Mouse (Mus musculus) CH12.LX (cell line): ENCODE results near the gene Dmd. TPM values are rescaled to one million over a fixed set of nuclear protein-coding genes. Genes with fewer than 3 reads are reported as not detected.

Experiments
- DNase-seq: peaks from one replicate; pipeline ENCODE4 v3.0.0-alpha.2; 2013; ENCODE audit errors: extremely low read depth
- H3K27ac ChIP-seq: 2 replicates; pipeline ENCODE4 v1.5.1; 2012; ENCODE audit warnings: low read depth, mild to moderate bottlenecking, control low read depth, moderate library complexity; ENCODE audit not compliant: insufficient read depth
- H3K27me3 ChIP-seq: replicated peaks from 2 replicates; pipeline ENCODE3; 2012; ENCODE audit warnings: inconsistent platforms
- H3K36me3 ChIP-seq, 2 experiments: replicated peaks in 1 of 2; 2 replicates each; pipeline versions ENCODE3 to v1.6.1; 2012; ENCODE audit warnings: inconsistent platforms in 1 of 2, low read length in 1 of 2, mild to moderate bottlenecking in 1 of 2, mixed read lengths in 1 of 2, moderate library complexity in 1 of 2; ENCODE audit not compliant: control insufficient read depth in 1 of 2, insufficient read depth in 1 of 2
- H3K4me1 ChIP-seq, 2 experiments: 2 replicates each; pipeline ENCODE4 v1.6.1; 2012; ENCODE audit warnings: inconsistent platforms in 1 of 2, moderate library complexity in 1 of 2; ENCODE audit not compliant: insufficient read depth in 2 of 2, control insufficient read depth in 1 of 2
- H3K4me2 ChIP-seq: 2 replicates; pipeline ENCODE4 v1.6.1; 2012; ENCODE audit warnings: low read depth, mild to moderate bottlenecking, control low read depth; ENCODE audit not compliant: poor library complexity, insufficient read depth, severe bottlenecking
- H3K4me3 ChIP-seq, 3 experiments: fragments of 150-350 bp in 1 of 3; sonication (generic) in 1 of 3; replicated peaks in 1 of 3; 2 replicates each; pipeline versions ENCODE3 to v1.5.1; 2011 to 2012; ENCODE audit warnings: low read depth in 2 of 3, low read length in 2 of 3, mild to moderate bottlenecking in 2 of 3, moderate library complexity in 2 of 3, control low read depth in 1 of 3, improper control_type of control experiment in 1 of 3, inconsistent platforms in 1 of 3, mixed read lengths in 1 of 3; ENCODE audit not compliant: poor library complexity in 1 of 3
- H3K79me2 ChIP-seq: replicated peaks from 2 replicates; pipeline ENCODE4 v1.6.1; 2012; ENCODE audit warnings: mild to moderate bottlenecking, moderate library complexity; ENCODE audit not compliant: control insufficient read depth, poor library complexity, insufficient read depth, severe bottlenecking; ENCODE audit errors: extremely low read depth
- H3K9ac ChIP-seq: 2 replicates; pipeline ENCODE4 v1.6.1; 2012; ENCODE audit warnings: low read depth, mild to moderate bottlenecking, control low read depth, moderate library complexity; ENCODE audit not compliant: insufficient read depth
- H3K9me3 ChIP-seq: replicated peaks from 2 replicates; pipeline ENCODE3; 2012; ENCODE audit warnings: low read length, inconsistent platforms, mixed read lengths
- CHD1 ChIP-seq: IDR thresholded peaks from 2 replicates; pipeline ENCODE4 v1.6.1; 2012; ENCODE audit warnings: low read depth, low read length, improper control_type of control experiment, inconsistent platforms
- ETS1 ChIP-seq: conservative IDR thresholded peaks from 2 replicates; pipeline ENCODE4 v1.6.1; 2012; ENCODE audit warnings: low read depth, mild to moderate bottlenecking, inconsistent platforms, low read length, improper control_type of control experiment, moderate library complexity
- IRF4 ChIP-seq: IDR thresholded peaks from 2 replicates; pipeline ENCODE4 v1.6.1; 2014; ENCODE audit warnings: low read depth, mild to moderate bottlenecking, inconsistent platforms, low read length, improper control_type of control experiment
- JUN ChIP-seq: IDR thresholded peaks from 2 replicates; pipeline ENCODE4 v1.6.1; 2011; ENCODE audit warnings: low read depth, mild to moderate bottlenecking, low read length, improper control_type of control experiment, moderate library complexity; ENCODE audit not compliant: insufficient read depth
- KAT2A ChIP-seq: IDR thresholded peaks from 2 replicates; pipeline ENCODE4 v1.6.1; 2012; ENCODE audit warnings: low read length, improper control_type of control experiment, inconsistent platforms; ENCODE audit not compliant: insufficient replicate concordance
- MAFK ChIP-seq: IDR thresholded peaks from 2 replicates; pipeline ENCODE4 v1.6.1; 2011; ENCODE audit warnings: low read length, improper control_type of control experiment; ENCODE audit not compliant: insufficient replicate concordance
- MEF2A ChIP-seq: IDR thresholded peaks from 2 replicates; pipeline ENCODE4 v1.6.1; 2014; ENCODE audit warnings: low read depth, mild to moderate bottlenecking, inconsistent platforms, low read length, improper control_type of control experiment, borderline replicate concordance
- MXI1 ChIP-seq: IDR thresholded peaks from 2 replicates; pipeline ENCODE4 v1.6.1; 2011; ENCODE audit warnings: mild to moderate bottlenecking, low read depth, low read length, improper control_type of control experiment
- MYC ChIP-seq: IDR thresholded peaks from 2 replicates; pipeline ENCODE4 v1.6.1; 2011; ENCODE audit warnings: low read depth, mild to moderate bottlenecking, improper control_type of control experiment, low read length
- PAX5 ChIP-seq: IDR thresholded peaks from 2 replicates; pipeline ENCODE4 v1.6.1; 2012; ENCODE audit warnings: low read length, inconsistent platforms, mixed read lengths
- POLR2A ChIP-seq: IDR thresholded peaks from 2 replicates; pipeline ENCODE4 v1.6.1; 2011; ENCODE audit warnings: low read depth, mild to moderate bottlenecking, improper control_type of control experiment, low read length
- POLR2AphosphoS2 ChIP-seq: IDR thresholded peaks from 2 replicates; pipeline ENCODE4 v1.6.1; 2011; ENCODE audit warnings: low read depth, low read length, improper control_type of control experiment
- RAD21 ChIP-seq: IDR thresholded peaks from 2 replicates; pipeline ENCODE4 v1.6.1; 2011; ENCODE audit warnings: low read depth, mild to moderate bottlenecking, low read length, improper control_type of control experiment, moderate library complexity
- RCOR1 ChIP-seq: conservative IDR thresholded peaks from 2 replicates; pipeline ENCODE4 v1.6.1; 2012; ENCODE audit warnings: low read depth, mild to moderate bottlenecking, inconsistent platforms, low read length, improper control_type of control experiment
- SMC3 ChIP-seq: IDR thresholded peaks from 2 replicates; pipeline ENCODE4 v1.6.1; 2011; ENCODE audit warnings: low read depth, low read length, improper control_type of control experiment
- TBP ChIP-seq: conservative IDR thresholded peaks from 2 replicates; pipeline ENCODE4 v1.6.1; 2011; ENCODE audit warnings: low read depth, low read length, improper control_type of control experiment
- TCF12 ChIP-seq: IDR thresholded peaks from 2 replicates; pipeline ENCODE4 v1.6.1; 2014; ENCODE audit warnings: low read depth, mild to moderate bottlenecking, inconsistent platforms, low read length, improper control_type of control experiment
- UBTF ChIP-seq: IDR thresholded peaks from 2 replicates; pipeline ENCODE4 v1.6.1; 2012; ENCODE audit warnings: low read depth, mild to moderate bottlenecking, inconsistent platforms, low read length, improper control_type of control experiment, moderate library complexity
- USF1 ChIP-seq: IDR thresholded peaks from 2 replicates; pipeline ENCODE4 v1.6.1; 2014; ENCODE audit warnings: low read depth, mild to moderate bottlenecking, inconsistent platforms, low read length, improper control_type of control experiment
- ZC3H11A ChIP-seq: IDR thresholded peaks from 2 replicates; pipeline ENCODE4 v1.6.1; 2012; ENCODE audit warnings: low read depth, mild to moderate bottlenecking, inconsistent platforms, low read length, improper control_type of control experiment
- ZKSCAN1 ChIP-seq: IDR thresholded peaks from 2 replicates; pipeline ENCODE4 v1.6.1; 2012; ENCODE audit warnings: low read depth, inconsistent platforms, low read length, improper control_type of control experiment, borderline replicate concordance
- ZMIZ1 ChIP-seq: IDR thresholded peaks from 2 replicates; pipeline ENCODE4 v1.6.1; 2012; ENCODE audit warnings: low read depth, mild to moderate bottlenecking, inconsistent platforms, low read length, improper control_type of control experiment
- dilution Hi-C: fragments of 300-500 bp; cut with MboI; formaldehyde crosslinking; loops from 2 replicates; pipeline ENCODE4 v1.14.3; 2020; ENCODE audit warnings: low sequenced_read_pairs; ENCODE audit not compliant: extremely low pct_unique_long_range_greater_than_20kb, extremely low pct_ligation_motif_present
- in situ Hi-C: fragments of 300-500 bp; cut with MboI; formaldehyde crosslinking; loops from 3 replicates; pipeline ENCODE4 v1.14.3; 2019; ENCODE audit warnings: low sequenced_read_pairs, low pct_ligation_motif_present, low pct_unique_long_range_greater_than_20kb, mixed read lengths
- polyA plus RNA-seq: library from polyadenylated mRNA; unstranded; fragments of >175 nt; gene quantifications from 2 replicates; pipeline ENCODE4 v1.2.1, GENCODE M21; 2012; ENCODE audit warnings: low read depth; ENCODE audit not compliant: insufficient read length
- total RNA-seq, 2 experiments: library from RNA; depleted of rRNA; stranded (reverse); fragments of 300-350 nt in 1 of 2; fragments of >200 nt in 1 of 2; gene quantifications; 2 replicates each; pipeline ENCODE4 v1.2.3; 2012 to 2014

Dmd gene
- total and polyA plus RNA-seq, 3 experiments, result 0.81 to 2.7 (median 2.1) TPM

GRCm38 (mm10) chrX:85199398-85199797, 2250.7 kb downstream of the Dmd start:
- TF ChIP-seq CHD1, result no peak
- no peak for TF ChIP-seq ETS1
- TF ChIP-seq ZKSCAN1, result no peak
- no peak for TF ChIP-seq RCOR1
- no peak for TF ChIP-seq JUN
- no peak for TF ChIP-seq IRF4
- TF ChIP-seq, all 38 proteins: peak for 0
- Histone ChIP-seq H3K36me3 (no peaks in the 10 kb centered on the region), H3K9ac (no peak overlapping the region), H3K27ac (no peak overlapping the region), H3K27me3 (no peaks in the 10 kb centered on the region), H3K4me2 (no peak overlapping the region), H3K9me3 (no peaks in the 10 kb centered on the region), H3K79me2 (no peaks in the 10 kb centered on the region), H3K4me3 (no peak overlapping the region), H3K4me1 (peaks cover 2 to 9% of the 10 kb centered on the region in 2 experiments; a peak in 2 of 4 replicates)
- DNase-seq, result no peak
- in situ Hi-C loops, result no loop called here
- dilution Hi-C loops, result no loop called here

DNA sequence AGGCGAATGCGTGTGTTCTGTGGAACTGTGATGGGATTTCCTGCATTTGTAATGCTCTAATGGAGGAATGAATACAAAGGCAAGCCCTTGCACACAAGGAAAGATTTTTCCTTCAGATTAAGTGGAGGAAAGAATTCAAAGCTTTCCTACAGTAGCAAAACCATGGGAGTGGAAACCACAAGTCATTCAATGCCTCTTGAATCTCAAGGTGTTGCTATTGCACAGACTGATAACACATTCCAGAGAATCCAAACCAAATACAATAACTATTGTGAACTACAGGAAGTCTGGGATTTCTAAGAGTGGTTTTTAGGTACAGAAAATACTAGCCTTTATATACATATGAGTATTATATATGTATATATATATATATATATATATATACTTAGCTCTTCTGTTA, 2258.3 kb downstream of the Dmd start:
- H3K4me1 ChIP-seq, result no peaks in the 10 kb centered on the region
- H3K4me2 ChIP-seq, result no peak overlapping the region
- no peak overlapping the region for H3K9ac ChIP-seq
- H3K36me3 ChIP-seq, result no peaks in the 10 kb centered on the region
- in situ Hi-C loops, result no loop called here
- TF ChIP-seq SMC3 (no peak), ETS1 (no peak), TBP (no peak), MYC (no peak), ZMIZ1 (no peak), ZKSCAN1 (no peak), IRF4 (no peak), TCF12 (no peak), KAT2A (no peak), POLR2AphosphoS2 (no peak), ZC3H11A (no peak), MAFK (no peak), MXI1 (no peak), PAX5 (no peak), USF1 (no peak), RAD21 (no peak), UBTF (no peak), MEF2A (no peak), CHD1 (no peak), POLR2A (no peak)
- TF ChIP-seq, all 38 proteins: peak for 0
- dilution Hi-C loops, result no loop called here
- no peak overlapping the region for H3K27ac ChIP-seq
- no peaks in the 10 kb centered on the region for H3K79me2 ChIP-seq
- H3K4me3 ChIP-seq, result no peak overlapping the region
- H3K9me3 ChIP-seq, result no peaks in the 10 kb centered on the region
- no peaks in the 10 kb centered on the region for H3K27me3 ChIP-seq
- DNase-seq, result no peak
